Mouse (Mus musculus): ENCODE measurements at regions not wholly inside any gene's neighbourhood (a gene's known extent, or its start where the extent isn't known, plus 50 kb on each side); places are given as distances from the start of the nearest gene placed in this dataset.
"Not testable (repeated sequence)": the region's sequence is repeated elsewhere in the genome, so short reads cannot be mapped to it uniquely, and the experiment has no call there.

DNA sequence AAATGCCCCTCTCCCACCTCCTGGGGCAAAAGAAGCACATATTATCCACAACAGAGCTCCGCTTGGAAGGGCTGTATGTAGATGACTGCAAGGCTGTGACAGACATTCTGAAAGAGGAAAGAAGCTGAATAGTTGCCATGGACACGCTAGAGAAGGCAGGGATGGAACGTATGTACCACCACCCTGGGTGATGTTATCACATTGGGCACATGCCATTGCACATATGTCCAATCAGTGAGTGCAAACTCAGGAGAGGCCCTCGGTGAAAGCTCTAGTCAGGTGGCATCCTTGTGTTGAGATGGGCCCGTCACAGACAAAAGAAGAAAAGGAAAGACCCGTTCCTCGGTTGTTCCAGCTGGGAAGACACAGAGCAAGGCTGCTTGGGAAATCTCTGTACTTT lies 99.8 kb downstream of the Sox2 start:
- no peak for DNase-seq (ENCODE audit: extremely low read depth, low read depth, low spot score)
- Histone ChIP-seq H3K4me1 (ENCODE audit: control insufficient read depth, insufficient read depth, low read length) (peaks cover 6% of the 10 kb centered on the region; the same call in 1 of the 2 replicates), H3K27ac (replicated peaks; ENCODE audit: insufficient read depth, low read depth, low read length) (no peak overlapping the region), H3K36me3 (ENCODE audit: control insufficient read depth, insufficient read depth, low read length) (no peaks in the 10 kb centered on the region), H3K9ac (ENCODE audit: low read depth, low read length) (no peak overlapping the region), H3K79me2 (ENCODE audit: control insufficient read depth, insufficient read depth, low read length) (no peaks in the 10 kb centered on the region), H3K4me3 (ENCODE audit: insufficient read depth, low read depth, low read length) (no peak overlapping the region), H3K27me3 (ENCODE audit: control insufficient read depth, insufficient read depth, low read length) (no peaks in the 10 kb centered on the region)
- TF ChIP-seq POLR2A (IDR thresholded peaks at IDR 0.05; ENCODE audit: extremely low read depth, insufficient read depth, low read length) = no peak
- no peak for TF ChIP-seq CTCF (IDR thresholded peaks at IDR 0.05; ENCODE audit: low read depth, low read length)
- WGBS = 87% methylated on average over 7 of the region's 7 CpGs

DNA sequence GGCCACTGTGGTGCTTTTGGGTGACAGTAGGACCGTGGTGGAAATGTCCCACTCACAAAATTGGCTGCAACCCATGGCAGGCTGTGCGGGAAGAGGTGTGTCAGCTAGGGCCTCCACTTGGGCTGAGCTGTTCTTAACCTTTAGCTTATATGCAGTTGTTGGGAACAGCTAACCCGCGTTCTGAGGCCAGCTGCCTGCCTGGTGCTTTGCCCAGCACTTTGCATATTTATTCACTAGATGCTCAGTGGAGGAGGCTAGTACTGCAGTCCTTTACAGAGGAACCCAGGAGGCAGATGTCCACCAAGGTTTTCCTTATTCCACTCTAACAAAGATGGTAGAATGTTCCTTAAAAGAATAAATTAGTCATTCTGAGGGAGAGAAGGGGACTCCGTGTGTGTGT lies 101.3 kb downstream of the Sox2 start:
- Histone ChIP-seq H3K9ac (ENCODE audit: low read depth, low read length) (no peak overlapping the region), H3K27me3 (ENCODE audit: control insufficient read depth, insufficient read depth, low read length) (no peaks in the 10 kb centered on the region), H3K4me3 (ENCODE audit: insufficient read depth, low read depth, low read length) (no peak overlapping the region), H3K27ac (replicated peaks; ENCODE audit: insufficient read depth, low read depth, low read length) (no peak overlapping the region), H3K36me3 (ENCODE audit: control insufficient read depth, insufficient read depth, low read length) (no peaks in the 10 kb centered on the region), H3K4me1 (ENCODE audit: control insufficient read depth, insufficient read depth, low read length) (peaks cover 6% of the 10 kb centered on the region; the same call in 1 of the 2 replicates), H3K79me2 (ENCODE audit: control insufficient read depth, insufficient read depth, low read length) (no peaks in the 10 kb centered on the region)
- no peak for DNase-seq (ENCODE audit: extremely low read depth, low read depth, low spot score)
- 75% methylated on average over 5 of the region's 5 CpGs for WGBS
- TF ChIP-seq POLR2A (IDR thresholded peaks at IDR 0.05; ENCODE audit: extremely low read depth, insufficient read depth, low read length) (no peak), CTCF (IDR thresholded peaks at IDR 0.05; ENCODE audit: low read depth, low read length) (no peak)

DNA sequence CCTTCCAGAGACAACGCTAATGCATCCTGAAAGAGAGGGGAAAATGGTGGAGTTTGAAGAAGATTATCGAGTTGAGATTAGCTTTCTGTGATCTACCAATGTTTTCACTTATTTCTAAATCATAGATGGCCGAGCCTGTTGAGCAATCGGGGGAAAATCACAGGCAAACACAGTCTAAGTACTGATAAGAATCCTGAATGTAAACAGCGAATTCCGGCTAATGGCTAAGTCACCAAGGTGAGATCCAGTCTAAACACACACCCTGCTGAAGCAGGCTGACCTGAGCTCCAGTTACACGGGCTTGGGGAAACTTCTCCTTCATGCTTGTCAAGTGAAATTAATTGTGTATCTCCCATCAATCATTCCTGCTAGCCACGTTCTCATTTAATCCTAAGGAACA lies 103.4 kb downstream of the Sox2 start:
- no peaks in the 10 kb centered on the region for H3K36me3 ChIP-seq (ENCODE audit: control insufficient read depth, insufficient read depth, low read length)
- no peaks in the 10 kb centered on the region for H3K27me3 ChIP-seq (ENCODE audit: control insufficient read depth, insufficient read depth, low read length)
- no peak for TF ChIP-seq POLR2A (IDR thresholded peaks at IDR 0.05; ENCODE audit: extremely low read depth, insufficient read depth, low read length)
- TF ChIP-seq CTCF (IDR thresholded peaks at IDR 0.05; ENCODE audit: low read depth, low read length) = no peak
- H3K4me3 ChIP-seq (ENCODE audit: insufficient read depth, low read depth, low read length) = no peak overlapping the region
- no peak overlapping the region for H3K27ac ChIP-seq (replicated peaks; ENCODE audit: insufficient read depth, low read depth, low read length)
- no peaks in the 10 kb centered on the region for H3K79me2 ChIP-seq (ENCODE audit: control insufficient read depth, insufficient read depth, low read length)
- peak; percentile 75 for DNase-seq (ENCODE audit: extremely low read depth, low read depth, low spot score)
- H3K4me1 ChIP-seq (ENCODE audit: control insufficient read depth, insufficient read depth, low read length) = peaks cover 6% of the 10 kb centered on the region; the same call in 1 of the 2 replicates
- H3K9ac ChIP-seq (ENCODE audit: low read depth, low read length) = no peak overlapping the region
- WGBS = 8% methylated on average over 8 of the region's 8 CpGs

DNA sequence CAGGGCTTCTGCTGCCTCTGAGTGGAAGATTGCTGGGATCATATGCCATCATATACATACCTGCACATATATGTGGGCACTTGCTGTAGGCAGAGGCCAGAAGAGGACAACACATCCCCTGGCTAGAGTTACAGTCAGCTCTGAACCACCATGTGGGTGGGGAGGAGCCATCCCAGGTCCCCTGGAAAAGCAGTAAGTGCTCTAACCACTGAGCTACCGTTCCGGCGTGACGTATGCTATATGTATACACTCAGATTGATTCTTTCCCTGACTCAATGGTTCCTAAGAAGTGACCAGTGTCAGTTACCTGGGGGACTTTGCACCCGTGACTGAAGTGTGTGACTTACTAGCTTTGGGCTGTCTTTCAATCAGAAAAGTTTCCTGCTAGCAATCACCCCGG lies 104.6 kb downstream of the Sox2 start:
- Histone ChIP-seq H3K36me3 (ENCODE audit: control insufficient read depth, insufficient read depth, low read length) (no peaks in the 10 kb centered on the region), H3K27ac (replicated peaks; ENCODE audit: insufficient read depth, low read depth, low read length) (no peak overlapping the region), H3K79me2 (ENCODE audit: control insufficient read depth, insufficient read depth, low read length) (no peaks in the 10 kb centered on the region), H3K9ac (ENCODE audit: low read depth, low read length) (no peak overlapping the region), H3K4me1 (ENCODE audit: control insufficient read depth, insufficient read depth, low read length) (peaks cover 6% of the 10 kb centered on the region; the same call in 1 of the 2 replicates), H3K4me3 (ENCODE audit: insufficient read depth, low read depth, low read length) (no peak overlapping the region), H3K27me3 (ENCODE audit: control insufficient read depth, insufficient read depth, low read length) (no peaks in the 10 kb centered on the region)
- no peak for TF ChIP-seq POLR2A (IDR thresholded peaks at IDR 0.05; ENCODE audit: extremely low read depth, insufficient read depth, low read length)
- no peak for TF ChIP-seq CTCF (IDR thresholded peaks at IDR 0.05; ENCODE audit: low read depth, low read length)
- 88% methylated on average over 6 of the region's 6 CpGs for WGBS
- DNase-seq (ENCODE audit: extremely low read depth, low read depth, low spot score) = no peak

DNA sequence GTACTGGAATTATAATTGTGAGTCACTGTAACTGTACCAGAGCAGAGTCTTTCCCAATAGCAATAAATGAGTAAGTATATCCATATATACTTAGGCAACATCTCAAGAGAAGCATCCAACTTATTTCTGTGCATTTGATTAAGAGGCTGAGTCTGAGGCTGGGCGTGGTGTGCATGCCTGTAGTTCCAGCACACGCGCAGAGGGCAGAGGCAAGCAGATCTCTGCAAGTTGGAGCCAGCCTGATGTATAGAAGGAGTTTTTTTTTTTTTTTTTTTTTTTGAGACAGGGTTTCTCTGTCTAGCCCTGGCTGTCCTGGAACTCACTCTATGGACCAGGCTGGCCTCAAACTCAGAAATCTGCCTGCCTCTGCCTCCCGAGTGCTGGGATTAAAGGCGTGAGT lies 105.1 kb downstream of the Sox2 start:
- DNase-seq (ENCODE audit: extremely low read depth, low read depth, low spot score); H3K27me3 ChIP-seq (ENCODE audit: control insufficient read depth, insufficient read depth, low read length); H3K9ac ChIP-seq (ENCODE audit: low read depth, low read length); H3K4me1 ChIP-seq (ENCODE audit: control insufficient read depth, insufficient read depth, low read length); H3K4me3 ChIP-seq (ENCODE audit: insufficient read depth, low read depth, low read length); H3K36me3 ChIP-seq (ENCODE audit: control insufficient read depth, insufficient read depth, low read length); H3K79me2 ChIP-seq (ENCODE audit: control insufficient read depth, insufficient read depth, low read length); H3K27ac ChIP-seq (replicated peaks; ENCODE audit: insufficient read depth, low read depth, low read length): not testable (repeated sequence)
- 97% methylated on average over 5 of the region's 5 CpGs for WGBS

DNA sequence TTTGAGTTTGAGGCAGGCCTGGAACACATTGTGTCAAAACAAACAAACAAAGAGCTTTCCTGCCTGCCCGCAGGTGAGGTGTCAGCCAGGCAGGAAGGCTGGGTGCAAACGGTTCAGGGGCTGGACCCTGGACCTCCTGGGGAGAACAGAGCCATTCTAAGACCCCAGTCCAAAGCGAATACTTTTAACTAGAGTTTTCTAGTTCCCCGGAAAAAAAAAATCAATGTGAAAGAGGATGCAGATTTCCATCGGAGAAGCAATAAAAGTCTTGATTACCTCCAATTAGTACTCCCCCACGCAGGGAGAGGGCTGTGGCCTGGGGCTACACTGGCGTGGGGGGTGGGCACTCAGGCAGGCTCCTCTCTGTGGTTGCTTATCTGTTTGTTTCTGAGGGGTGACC lies 106.4 kb downstream of the Sox2 start:
- TF ChIP-seq POLR2A (IDR thresholded peaks at IDR 0.05; ENCODE audit: extremely low read depth, insufficient read depth, low read length) = no peak
- TF ChIP-seq CTCF (IDR thresholded peaks at IDR 0.05; ENCODE audit: low read depth, low read length) = no peak
- 37% methylated on average over 7 of the region's 7 CpGs for WGBS
- H3K4me1 ChIP-seq (ENCODE audit: control insufficient read depth, insufficient read depth, low read length) = peaks cover 6% of the 10 kb centered on the region; the same call in 1 of the 2 replicates

More for the DNA sequence above, 106.4 kb downstream of the Sox2 start:
- H3K27ac ChIP-seq (replicated peaks; ENCODE audit: insufficient read depth, low read depth, low read length) = no peak overlapping the region
- H3K4me3 ChIP-seq (ENCODE audit: insufficient read depth, low read depth, low read length) = no peak overlapping the region
- DNase-seq (ENCODE audit: extremely low read depth, low read depth, low spot score) = no peak
- no peaks in the 10 kb centered on the region for H3K27me3 ChIP-seq (ENCODE audit: control insufficient read depth, insufficient read depth, low read length)
- H3K9ac ChIP-seq (ENCODE audit: low read depth, low read length) = no peak overlapping the region
- no peaks in the 10 kb centered on the region for H3K79me2 ChIP-seq (ENCODE audit: control insufficient read depth, insufficient read depth, low read length)
- H3K36me3 ChIP-seq (ENCODE audit: control insufficient read depth, insufficient read depth, low read length) = no peaks in the 10 kb centered on the region
